Mouse (Mus musculus): Measurements from ENCODE around the gene Tnfrsf21. TPM values are rescaled to one million over a fixed set of nuclear protein-coding genes. Genes with fewer than 3 reads are reported as not detected.
A peak's percentile ranks its signal among the peaks of the same experiment; 100 is the strongest.

The Tnfrsf21 gene
- polyA plus RNA-seq, 1 experiment from 2014 or later, result 14.2 TPM

DNA sequence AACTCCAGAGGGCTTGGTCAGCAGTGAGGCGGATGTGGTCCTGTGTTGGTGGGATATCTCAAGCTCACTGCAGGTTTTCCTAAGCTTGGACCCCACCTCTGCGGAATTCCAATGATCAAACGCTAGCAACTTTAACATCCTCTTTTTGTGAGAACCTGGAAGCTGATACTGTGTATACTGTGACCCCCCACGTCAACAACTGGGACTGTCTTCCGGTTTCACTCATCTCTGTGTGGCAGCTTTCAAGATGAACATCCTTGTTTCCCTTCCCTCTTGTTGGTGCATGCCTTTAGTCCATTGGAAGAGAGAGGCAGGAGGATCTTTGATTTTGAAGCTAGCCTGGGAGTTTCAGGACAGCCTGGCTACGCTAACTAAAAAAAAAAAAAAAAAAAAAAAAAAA is 73.1 kb downstream of the Tnfrsf21 start:
- H3K9me3 ChIP-seq (ENCODE audit: control insufficient read depth, low read length), result no peaks in the 10 kb centered on the region
- no peak overlapping the region for H3K9ac ChIP-seq (ENCODE audit: low read depth, low read length)
- H3K36me3 ChIP-seq (ENCODE audit: control insufficient read depth, insufficient read depth, low read length), result no peaks in the 10 kb centered on the region
- H3K27me3 ChIP-seq (replicated peaks; ENCODE audit: control insufficient read depth, insufficient read depth, low read length), result no peaks in the 10 kb centered on the region
- 83% methylated on average over 6 of the region's 6 CpGs for WGBS
- H3K4me2 ChIP-seq (ENCODE audit: low read depth, low read length), result no peak overlapping the region
- no peak for ATAC-seq
- H3K4me1 ChIP-seq (ENCODE audit: control insufficient read depth, insufficient read depth, low read length), result no peaks in the 10 kb centered on the region
- no peak overlapping the region for H3K4me3 ChIP-seq (ENCODE audit: low read length)
- H3K27ac ChIP-seq (ENCODE audit: low read length), result no peak overlapping the region

DNA sequence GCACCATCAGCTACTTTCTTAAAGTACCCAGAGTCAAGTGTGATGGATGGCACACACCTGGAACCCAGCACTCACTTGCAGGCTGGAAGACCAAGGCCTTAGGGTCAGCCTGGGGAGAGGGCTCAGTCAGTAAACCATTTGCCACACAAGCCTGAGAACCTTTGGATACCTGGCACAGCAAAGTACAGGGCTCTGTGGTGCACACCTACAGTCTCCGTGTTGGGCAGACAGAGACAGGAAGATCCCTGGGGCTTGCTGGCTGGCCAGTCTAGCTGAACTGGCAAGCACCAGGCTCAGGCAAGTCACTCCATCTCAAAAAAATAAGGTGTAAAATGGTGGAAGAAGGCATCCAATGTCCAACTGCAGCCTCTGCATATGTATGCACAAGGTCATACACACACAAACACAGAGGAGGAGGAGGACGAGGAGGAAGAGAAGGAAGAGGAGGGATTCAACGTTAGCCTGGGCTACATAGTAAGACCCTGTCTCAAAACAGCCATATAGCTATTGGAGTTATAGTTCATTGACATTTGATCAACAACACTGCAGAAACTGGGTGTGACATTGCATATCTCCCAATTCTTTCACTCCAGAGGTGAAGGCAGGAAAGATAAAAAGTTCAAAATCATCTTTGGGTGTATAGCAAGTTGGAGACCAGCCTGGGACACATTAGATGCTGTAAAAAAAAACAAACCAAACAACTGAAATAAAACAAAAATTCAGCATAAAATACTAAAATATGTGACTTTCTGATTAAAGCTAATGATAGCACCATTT is 74.8 kb downstream of the Tnfrsf21 start:
- 87% methylated on average over 3 of the region's 3 CpGs for WGBS
- Histone ChIP-seq H3K9ac (ENCODE audit: low read depth, low read length) (no peak overlapping the region), H3K4me2 (ENCODE audit: low read depth, low read length) (no peak overlapping the region), H3K4me1 (ENCODE audit: control insufficient read depth, insufficient read depth, low read length) (no peaks in the 10 kb centered on the region), H3K4me3 (ENCODE audit: low read length) (no peak overlapping the region), H3K27me3 (replicated peaks; ENCODE audit: control insufficient read depth, insufficient read depth, low read length) (no peaks in the 10 kb centered on the region), H3K9me3 (ENCODE audit: control insufficient read depth, low read length) (no peaks in the 10 kb centered on the region), H3K27ac (ENCODE audit: low read length) (no peak overlapping the region), H3K36me3 (ENCODE audit: control insufficient read depth, insufficient read depth, low read length) (no peaks in the 10 kb centered on the region)
- no peak for ATAC-seq

DNA sequence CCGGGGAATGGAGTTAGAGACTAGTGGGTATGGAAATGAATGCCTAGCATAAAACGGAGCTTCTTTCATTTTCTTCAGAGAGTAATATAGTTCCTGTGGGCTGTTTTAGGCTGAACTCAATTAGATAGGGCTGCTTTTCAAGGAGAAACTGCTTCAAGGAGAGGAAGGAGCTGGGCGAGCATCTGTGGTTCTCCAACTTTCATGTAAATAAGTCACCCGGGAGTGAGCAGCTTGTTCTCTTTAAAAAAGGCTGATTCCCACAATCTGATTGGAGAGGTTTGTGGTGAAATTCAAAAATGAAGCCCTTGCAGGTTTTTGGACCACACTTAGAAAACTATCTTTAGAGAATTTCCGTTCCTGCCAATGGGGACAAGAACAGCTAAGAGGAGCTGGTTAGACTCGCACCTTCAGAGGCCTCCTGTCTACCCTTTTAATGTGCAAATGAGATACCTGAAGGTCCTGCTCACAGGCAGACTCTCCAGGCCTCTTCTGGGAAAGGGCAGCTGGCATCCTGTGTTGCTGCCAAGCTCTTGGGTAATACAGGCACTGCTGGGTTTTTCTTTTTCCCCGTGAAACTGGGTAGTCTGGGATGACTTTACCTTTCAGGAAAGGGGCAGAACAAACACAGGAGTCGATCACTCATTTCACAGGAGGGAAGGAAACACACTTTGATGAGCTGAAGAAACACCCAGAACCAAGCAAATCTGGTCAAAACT is 76.1 kb downstream of the Tnfrsf21 start:
- no peak overlapping the region for H3K4me2 ChIP-seq (ENCODE audit: low read depth, low read length)
- H3K9ac ChIP-seq (ENCODE audit: low read depth, low read length), result no peak overlapping the region
- H3K36me3 ChIP-seq (ENCODE audit: control insufficient read depth, insufficient read depth, low read length), result no peaks in the 10 kb centered on the region
- ATAC-seq, result no peak
- WGBS, result 56% methylated on average over 8 of the region's 8 CpGs
- 0 out of 2 replicates have a peak, but pooled peaks cover 3% of the 10 kb centered on the region for H3K4me1 ChIP-seq (ENCODE audit: control insufficient read depth, insufficient read depth, low read length)
- no peaks in the 10 kb centered on the region for H3K27me3 ChIP-seq (replicated peaks; ENCODE audit: control insufficient read depth, insufficient read depth, low read length)
- H3K9me3 ChIP-seq (ENCODE audit: control insufficient read depth, low read length), result no peaks in the 10 kb centered on the region
- H3K27ac ChIP-seq (ENCODE audit: low read length), result no peak overlapping the region
- no peak overlapping the region for H3K4me3 ChIP-seq (ENCODE audit: low read length)

GRCm38 (mm10) chr17:43094285-43094684 is 77.9 kb downstream of the Tnfrsf21 start:
- 30% methylated on average over 2 of the region's 2 CpGs for WGBS
- Histone ChIP-seq H3K9ac (ENCODE audit: low read depth, low read length) (no peak overlapping the region), H3K4me1 (ENCODE audit: control insufficient read depth, insufficient read depth, low read length) (0 out of 2 replicates have a peak, but pooled peaks cover 3% of the 10 kb centered on the region), H3K36me3 (ENCODE audit: control insufficient read depth, insufficient read depth, low read length) (no peaks in the 10 kb centered on the region), H3K27me3 (replicated peaks; ENCODE audit: control insufficient read depth, insufficient read depth, low read length) (no peaks in the 10 kb centered on the region), H3K4me2 (ENCODE audit: low read depth, low read length) (no peak overlapping the region), H3K9me3 (ENCODE audit: control insufficient read depth, low read length) (no peaks in the 10 kb centered on the region), H3K27ac (ENCODE audit: low read length) (no peak overlapping the region), H3K4me3 (ENCODE audit: low read length) (no peak overlapping the region)
- no peak for ATAC-seq

DNA sequence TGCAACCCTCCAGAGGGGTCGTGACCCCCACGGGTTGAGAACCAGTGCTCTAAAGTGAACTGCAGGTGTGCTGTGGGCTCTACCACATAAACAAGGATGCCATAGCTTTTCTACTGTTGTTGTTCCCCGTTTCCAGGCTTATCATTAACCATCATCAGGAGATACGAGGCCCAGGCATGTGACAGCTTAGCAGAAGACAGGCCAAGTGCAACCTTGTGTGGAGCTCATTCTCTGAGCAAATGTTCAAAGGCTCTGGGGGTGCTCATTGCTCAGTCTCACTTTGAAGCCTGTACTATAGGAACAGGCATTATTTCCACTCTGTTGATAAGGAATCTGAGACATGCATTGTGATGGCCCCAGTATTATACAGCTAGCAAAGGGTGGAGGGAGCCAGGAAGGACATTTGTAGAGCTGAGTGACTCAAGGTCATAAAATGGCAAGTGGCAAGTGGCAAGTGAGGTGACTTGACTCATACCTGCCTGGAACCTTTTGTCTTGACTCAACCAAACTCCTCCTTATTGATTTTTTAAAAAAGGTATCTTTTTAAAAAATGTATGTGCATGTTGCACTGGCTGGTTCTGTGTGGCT is 80.8 kb downstream of the Tnfrsf21 start:
- ATAC-seq, result peak; percentile 76
- H3K9ac ChIP-seq (ENCODE audit: low read depth, low read length), result no peak overlapping the region
- no peaks in the 10 kb centered on the region for H3K9me3 ChIP-seq (ENCODE audit: control insufficient read depth, low read length)
- H3K36me3 ChIP-seq (ENCODE audit: control insufficient read depth, insufficient read depth, low read length), result no peaks in the 10 kb centered on the region
- no peaks in the 10 kb centered on the region for H3K27me3 ChIP-seq (replicated peaks; ENCODE audit: control insufficient read depth, insufficient read depth, low read length)
- H3K4me2 ChIP-seq (ENCODE audit: low read depth, low read length), result no peak overlapping the region
- 0 out of 2 replicates have a peak, but pooled peaks cover 3% of the 10 kb centered on the region for H3K4me1 ChIP-seq (ENCODE audit: control insufficient read depth, insufficient read depth, low read length)
- no peak overlapping the region for H3K4me3 ChIP-seq (ENCODE audit: low read length)
- H3K27ac ChIP-seq (ENCODE audit: low read length), result no peak overlapping the region
- 39% methylated on average over 4 of the region's 4 CpGs for WGBS

- Histone ChIP-seq H3K27ac (ENCODE audit: low read length) (no peak overlapping the region), H3K36me3 (ENCODE audit: control insufficient read depth, insufficient read depth, low read length) (no peaks in the 10 kb centered on the region), H3K27me3 (replicated peaks; ENCODE audit: control insufficient read depth, insufficient read depth, low read length) (no peaks in the 10 kb centered on the region), H3K4me3 (ENCODE audit: low read length) (no peak overlapping the region), H3K9ac (ENCODE audit: low read depth, low read length) (no peak overlapping the region), H3K4me1 (ENCODE audit: control insufficient read depth, insufficient read depth, low read length) (no peaks in the 10 kb centered on the region), H3K4me2 (ENCODE audit: low read depth, low read length) (no peak overlapping the region), H3K9me3 (ENCODE audit: control insufficient read depth, low read length) (no peaks in the 10 kb centered on the region)
- 70% methylated on average over 3 of the region's 3 CpGs for WGBS
- peak; percentile 73 for ATAC-seq
These were observed 89.8 kb downstream of the Tnfrsf21 start for GRCm38 (mm10) chr17:43106108-43106507.

- Histone ChIP-seq H3K27ac (ENCODE audit: low read length) (no peak overlapping the region), H3K4me3 (ENCODE audit: low read length) (no peak overlapping the region), H3K9me3 (ENCODE audit: control insufficient read depth, low read length) (no peaks in the 10 kb centered on the region), H3K4me1 (ENCODE audit: control insufficient read depth, insufficient read depth, low read length) (no peaks in the 10 kb centered on the region), H3K4me2 (ENCODE audit: low read depth, low read length) (no peak overlapping the region), H3K9ac (ENCODE audit: low read depth, low read length) (no peak overlapping the region), H3K36me3 (ENCODE audit: control insufficient read depth, insufficient read depth, low read length) (no peaks in the 10 kb centered on the region), H3K27me3 (replicated peaks; ENCODE audit: control insufficient read depth, insufficient read depth, low read length) (no peaks in the 10 kb centered on the region)
- 58% methylated on average over 5 of the region's 5 CpGs for WGBS
- ATAC-seq, result no peak
These were observed 91.0 kb downstream of the Tnfrsf21 start for GRCm38 (mm10) chr17:43107338-43107737.

GRCm38 (mm10) chr17:43109501-43109900 is 93.1 kb downstream of the Tnfrsf21 start:
- Histone ChIP-seq H3K27ac (ENCODE audit: low read length) (no peak overlapping the region), H3K9me3 (ENCODE audit: control insufficient read depth, low read length) (no peaks in the 10 kb centered on the region), H3K4me1 (ENCODE audit: control insufficient read depth, insufficient read depth, low read length) (peaks cover 3% of the 10 kb centered on the region), H3K4me2 (ENCODE audit: low read depth, low read length) (no peak overlapping the region), H3K9ac (ENCODE audit: low read depth, low read length) (no peak overlapping the region), H3K36me3 (ENCODE audit: control insufficient read depth, insufficient read depth, low read length) (no peaks in the 10 kb centered on the region), H3K4me3 (ENCODE audit: low read length) (no peak overlapping the region), H3K27me3 (replicated peaks; ENCODE audit: control insufficient read depth, insufficient read depth, low read length) (no peaks in the 10 kb centered on the region)
- no peak for ATAC-seq
- WGBS, result 81% methylated on average over 4 of the region's 4 CpGs

GRCm38 (mm10) chr17:43110168-43110885 is 94.0 kb downstream of the Tnfrsf21 start:
- ATAC-seq, result no peak
- peaks cover 3% of the 10 kb centered on the region for H3K4me1 ChIP-seq (ENCODE audit: control insufficient read depth, insufficient read depth, low read length)
- no peak overlapping the region for H3K4me2 ChIP-seq (ENCODE audit: low read depth, low read length)
- no peaks in the 10 kb centered on the region for H3K36me3 ChIP-seq (ENCODE audit: control insufficient read depth, insufficient read depth, low read length)
- no peaks in the 10 kb centered on the region for H3K9me3 ChIP-seq (ENCODE audit: control insufficient read depth, low read length)
- no peak overlapping the region for H3K27ac ChIP-seq (ENCODE audit: low read length)
- no peak overlapping the region for H3K4me3 ChIP-seq (ENCODE audit: low read length)
- no peak overlapping the region for H3K9ac ChIP-seq (ENCODE audit: low read depth, low read length)
- H3K27me3 ChIP-seq (replicated peaks; ENCODE audit: control insufficient read depth, insufficient read depth, low read length), result no peaks in the 10 kb centered on the region
- WGBS, result 84% methylated on average over 9 of the region's 9 CpGs
